Mouse (Mus musculus) liver, postnatal 0 days (tissue): ENCODE measurements around the gene Wfdc11.

Experiments
- CTCF ChIP-seq: sonication (generic); IDR thresholded peaks from 2 replicates; pipeline ENCODE4 v1.5.1; 2016; ENCODE audit warnings: antibody characterized with exemption, low read depth
- EP300 ChIP-seq: IDR thresholded peaks from 2 replicates; pipeline ENCODE4 v1.6.1; 2016; ENCODE audit warnings: antibody characterized with exemption, low read depth, mild to moderate bottlenecking

GRCm38 (mm10) chr2:164705991-164706390 lies 32.1 kb upstream of the Wfdc11 start:
- TF ChIP-seq CTCF (no peak), EP300 (no peak)
